ENCODE assay signal across 8 mouse cellular contexts in genomic region chr11:95384004-95384318, GRCm38 (mm10). TPM values are rescaled to one million over a fixed set of nuclear protein-coding genes. Genes with fewer than 3 reads are reported as not detected.
DNase-seq lines count a peak whose midpoint lies in the region; ATAC-seq lines count a peak whose summit lies in the region.

No protein-coding gene starts in this region.

- H3K27me3 ChIP-seq in kidney, embryonic 15.5 days, result no peaks in the 10 kb centered on the region
- no peaks in the 10 kb centered on the region for H3K27me3 ChIP-seq in embryonic facial prominence, embryonic 10.5 days (replicated peaks; ENCODE audit: low read depth, poor library complexity, severe bottlenecking)
- H3K27me3 ChIP-seq in midbrain, embryonic 16.5 days (ENCODE audit: control insufficient read depth, insufficient read depth, low read depth, low read length), result no peaks in the 10 kb centered on the region

- no peak for ATAC-seq in kidney, embryonic 15.5 days (replicated peaks; ENCODE audit: low FRiP score)
- ATAC-seq in inflammation-experienced regulatory T-cells, adult 6 months, result peak; percentile 13
- no peak for ATAC-seq in midbrain, embryonic 16.5 days
- no peak for ATAC-seq in megakaryocyte progenitor cell, adult 5-6 weeks (replicated peaks; ENCODE audit: poor library complexity)

- peaks cover 14% of the 10 kb centered on the region for H3K4me1 ChIP-seq in kidney, embryonic 15.5 days
- peaks cover 13% of the 10 kb centered on the region for H3K4me1 ChIP-seq in embryonic facial prominence, embryonic 10.5 days
- H3K4me1 ChIP-seq in midbrain, embryonic 16.5 days (ENCODE audit: control insufficient read depth, insufficient read depth, low read length), result peaks cover 17% of the 10 kb centered on the region

- peak overlapping the region; percentile 61 for H3K4me2 ChIP-seq in kidney, embryonic 15.5 days
- peak overlapping the region; percentile 49 for H3K4me2 ChIP-seq in midbrain, embryonic 16.5 days (ENCODE audit: low read length)

- H3K9ac ChIP-seq in kidney, embryonic 15.5 days, result no peak overlapping the region
- H3K9ac ChIP-seq in midbrain, embryonic 16.5 days (ENCODE audit: low read depth, low read length), result peak overlapping the region; percentile 50; the same call in 1 of the 2 replicates

- H3K9me3 ChIP-seq in kidney, embryonic 15.5 days (replicated peaks), result no peaks in the 10 kb centered on the region
- no peaks in the 10 kb centered on the region for H3K9me3 ChIP-seq in embryonic facial prominence, embryonic 10.5 days
- no peaks in the 10 kb centered on the region for H3K9me3 ChIP-seq in midbrain, embryonic 16.5 days (replicated peaks; ENCODE audit: control insufficient read depth, low read length, poor library complexity, severe bottlenecking)

- H3K36me3 ChIP-seq in kidney, embryonic 15.5 days, result peaks cover 55% of the 10 kb centered on the region
- peaks cover 60% of the 10 kb centered on the region for H3K36me3 ChIP-seq in embryonic facial prominence, embryonic 10.5 days (replicated peaks)
- H3K36me3 ChIP-seq in midbrain, embryonic 16.5 days (ENCODE audit: control insufficient read depth, insufficient read depth, low read length), result peaks cover 10% of the 10 kb centered on the region

- H3K4me3 ChIP-seq in kidney, embryonic 15.5 days (replicated peaks), result peak overlapping the region; percentile 72
- H3K4me3 ChIP-seq in embryonic facial prominence, embryonic 10.5 days, result peak overlapping the region; percentile 94
- peak overlapping the region; percentile 80 for H3K4me3 ChIP-seq in midbrain, embryonic 16.5 days (ENCODE audit: low read depth, low read length)

- no peak for DNase-seq in kidney, adult 8-10 months
- no peak for DNase-seq in embryonic facial prominence, embryonic 10.5 days (ENCODE audit: low spot score)
- DNase-seq in frontal cortex, postnatal 36 days (ENCODE audit: low spot score in 2 of 2), result no peak
- no peak for DNase-seq in gastrocnemius, postnatal 10 days

- 0 out of 2 replicates have a peak overlapping the region, but pooled peaks have one; percentile 34 for H3K27ac ChIP-seq in kidney, embryonic 15.5 days
- peak overlapping the region; percentile 60; the same call in 1 of the 2 replicates for H3K27ac ChIP-seq in embryonic facial prominence, embryonic 10.5 days (replicated peaks)
- H3K27ac ChIP-seq in midbrain, embryonic 16.5 days (ENCODE audit: low read length), result peak overlapping the region; percentile 43; the same call in 1 of the 2 replicates

- WGBS in kidney, embryonic 15.5 days, result 40% methylated on average over 9 of the region's 9 CpGs
- WGBS in embryonic facial prominence, embryonic 10.5 days, result 45% methylated on average over 9 of the region's 9 CpGs
- WGBS in midbrain, embryonic 16.5 days, result 40% methylated on average over 9 of the region's 9 CpGs

RNA-seq across cellular contexts. Expression of gene Slc35b1, which starts 0.5 kb away (rescaled TPM):
- polyA plus RNA-seq in kidney, embryonic 15.5 days (2015; fragmentation: Nextera tagmentation; extraction: Ambion mirVana), result 92.8 and 98.2 TPM in 2 replicates
- 116 and 122 TPM in 2 replicates for polyA plus RNA-seq in embryonic facial prominence, embryonic 10.5 days (2016; fragmentation: Nextera tagmentation; extraction: Ambion mirVana)
- polyA plus RNA-seq in inflammation-experienced regulatory T-cells, adult 6 months (2017; shearing (Covaris generic)), result 10 to 100 TPM; 63.5 to 83.2 (median 70.3) TPM
- 144 and 157 TPM in 2 replicates for polyA plus RNA-seq in midbrain, embryonic 16.5 days (2015; fragmentation: Nextera tagmentation; extraction: Ambion mirVana)
- 82.6 and 88.6 TPM in 2 replicates for total RNA-seq in megakaryocyte progenitor cell, adult 5-6 weeks (2015)
- 61.2 and 85.6 TPM in 2 replicates for total RNA-seq in megakaryocyte progenitor cell, adult 5-6 weeks (2017)
- 10 to 100 TPM; 42.7 to 43.8 TPM for total RNA-seq in gastrocnemius, postnatal 10 days (2021)

RNA-seq across cellular contexts. Expression of gene Spop, which starts 29.9 kb away (rescaled TPM):
- polyA plus RNA-seq in kidney, embryonic 15.5 days (2015; fragmentation: Nextera tagmentation; extraction: Ambion mirVana), result 139 TPM in 2 replicates
- 135 TPM in 2 replicates for polyA plus RNA-seq in embryonic facial prominence, embryonic 10.5 days (2016; fragmentation: Nextera tagmentation; extraction: Ambion mirVana)
- polyA plus RNA-seq in inflammation-experienced regulatory T-cells, adult 6 months (2017; shearing (Covaris generic)), result 100 to 1,000 TPM; 127 to 172 (median 157) TPM
- 244 and 258 TPM in 2 replicates for polyA plus RNA-seq in midbrain, embryonic 16.5 days (2015; fragmentation: Nextera tagmentation; extraction: Ambion mirVana)
- 88.9 and 102 TPM in 2 replicates for total RNA-seq in megakaryocyte progenitor cell, adult 5-6 weeks (2015)
- total RNA-seq in megakaryocyte progenitor cell, adult 5-6 weeks (2017), result 60.2 and 63.3 TPM in 2 replicates
- total RNA-seq in gastrocnemius, postnatal 10 days (2021), result 100 to 1,000 TPM; 192 to 216 TPM

RNA-seq across cellular contexts. Expression of gene Fam117a, which starts 47.1 kb away (rescaled TPM):
- polyA plus RNA-seq in kidney, embryonic 15.5 days (2015; fragmentation: Nextera tagmentation; extraction: Ambion mirVana), result 10.5 TPM in 2 replicates
- polyA plus RNA-seq in embryonic facial prominence, embryonic 10.5 days (2016; fragmentation: Nextera tagmentation; extraction: Ambion mirVana), result 10.9 and 11.9 TPM in 2 replicates
- polyA plus RNA-seq in inflammation-experienced regulatory T-cells, adult 6 months (2017; shearing (Covaris generic)), result 10 to 100 TPM; 11.4 to 28.1 (median 26.5) TPM
- 2.1 and 2.2 TPM in 2 replicates for polyA plus RNA-seq in midbrain, embryonic 16.5 days (2015; fragmentation: Nextera tagmentation; extraction: Ambion mirVana)
- 90.4 and 98.3 TPM in 2 replicates for total RNA-seq in megakaryocyte progenitor cell, adult 5-6 weeks (2015)
- total RNA-seq in megakaryocyte progenitor cell, adult 5-6 weeks (2017), result 89.6 and 91.8 TPM in 2 replicates
- total RNA-seq in gastrocnemius, postnatal 10 days (2021), result 10 to 100 TPM in 1 of 2 experiments, 1 to 10 TPM in 1; 9.0 to 14.5 TPM
